Mouse (Mus musculus) stomach, embryonic 15.5 days (tissue): ENCODE measurements at regions not wholly inside any gene's neighbourhood (a gene's known extent, or its start where the extent isn't known, plus 50 kb on each side); places are given as distances from the start of the nearest gene placed in this dataset.

Source experiments
- ATAC-seq: fragments of 200-750 bp; cut with Nextera tagmentation; 2 replicates; pipeline ENCODE4 v1.8.0; 2017; ENCODE audit warnings: low read depth, moderate number of reproducible peaks, moderate TSS enrichment; ENCODE audit not compliant: insufficient read depth, low FRiP score
- H3K27ac ChIP-seq: fragments of 300-500 bp; sonication (generic); 2 replicates; pipeline ENCODE4 v1.5.1; 2015; ENCODE audit warnings: mild to moderate bottlenecking, inconsistent platforms
- H3K27me3 ChIP-seq: fragments of 300-500 bp; sonication (generic); replicated peaks from 2 replicates; pipeline ENCODE4 v1.6.1; 2015; ENCODE audit warnings: inconsistent platforms
- H3K36me3 ChIP-seq: fragments of 300-500 bp; sonication (generic); 2 replicates; pipeline ENCODE4 v1.6.1; 2015; ENCODE audit warnings: inconsistent platforms
- H3K4me1 ChIP-seq: fragments of 300-500 bp; sonication (generic); 2 replicates; pipeline ENCODE4 v1.6.1; 2015; ENCODE audit warnings: inconsistent platforms
- H3K4me2 ChIP-seq: fragments of 300-500 bp; sonication (generic); 2 replicates; pipeline ENCODE4 v1.6.1; 2015; ENCODE audit warnings: mild to moderate bottlenecking, inconsistent platforms
- H3K4me3 ChIP-seq: fragments of 300-500 bp; sonication (generic); replicated peaks from 2 replicates; pipeline ENCODE4 v1.5.1; 2015; ENCODE audit warnings: inconsistent platforms
- H3K9ac ChIP-seq: fragments of 300-500 bp; sonication (generic); 2 replicates; pipeline ENCODE4 v1.6.1; 2015; ENCODE audit warnings: inconsistent platforms
- H3K9me3 ChIP-seq: fragments of 300-500 bp; sonication (generic); 2 replicates; pipeline ENCODE4 v1.6.1; 2016; ENCODE audit warnings: inconsistent platforms
- WGBS: fragments of 180-500 bp; shearing (Covaris S2); methylation state at CpG from one replicate; pipeline ENCODE4 v1.1.7; 2015; 5-methylcytosine and 5-hydroxymethylcytosine counted together

GRCm38 (mm10) chr3:39745947-39746346 is 785.1 kb upstream of the Intu start:
- Histone ChIP-seq H3K27me3 (no peaks in the 10 kb centered on the region), H3K4me3 (no peak overlapping the region), H3K4me2 (no peak overlapping the region), H3K36me3 (no peaks in the 10 kb centered on the region), H3K9ac (no peak overlapping the region), H3K27ac (no peak overlapping the region), H3K9me3 (no peaks in the 10 kb centered on the region), H3K4me1 (no peaks in the 10 kb centered on the region)
- no peak for ATAC-seq
- WGBS: 88% methylated on average over 2 of the region's 2 CpGs

GRCm38 (mm10) chr3:39768981-39769568 is 762.0 kb upstream of the Intu start:
- Histone ChIP-seq H3K36me3 (no peaks in the 10 kb centered on the region), H3K27me3 (no peaks in the 10 kb centered on the region), H3K9ac (no peak overlapping the region), H3K27ac (no peak overlapping the region), H3K4me3 (no peak overlapping the region), H3K4me1 (no peaks in the 10 kb centered on the region), H3K4me2 (no peak overlapping the region), H3K9me3 (no peaks in the 10 kb centered on the region)
- no peak for ATAC-seq
- 46% methylated on average over 6 of the region's 6 CpGs for WGBS

GRCm38 (mm10) chr3:39776278-39777039 is 754.6 kb upstream of the Intu start:
- H3K27ac ChIP-seq: no peak overlapping the region
- no peak overlapping the region for H3K4me2 ChIP-seq
- no peaks in the 10 kb centered on the region for H3K36me3 ChIP-seq
- no peak overlapping the region for H3K4me3 ChIP-seq
- no peaks in the 10 kb centered on the region for H3K27me3 ChIP-seq
- H3K9me3 ChIP-seq: no peaks in the 10 kb centered on the region
- H3K9ac ChIP-seq: no peak overlapping the region
- 0 out of 2 replicates have a peak, but pooled peaks cover 4% of the 10 kb centered on the region for H3K4me1 ChIP-seq
- WGBS: 80% methylated on average over 7 of the region's 7 CpGs
- no peak for ATAC-seq

- Histone ChIP-seq H3K36me3 (no peaks in the 10 kb centered on the region), H3K27me3 (no peaks in the 10 kb centered on the region), H3K4me3 (no peak overlapping the region), H3K4me1 (0 out of 2 replicates have a peak, but pooled peaks cover 4% of the 10 kb centered on the region), H3K9ac (no peak overlapping the region), H3K4me2 (no peak overlapping the region), H3K27ac (no peak overlapping the region), H3K9me3 (no peaks in the 10 kb centered on the region)
- ATAC-seq: no peak
- 48% methylated on average over 6 of the region's 6 CpGs for WGBS
Measured at GRCm38 (mm10) chr3:39779690-39780218, 751.3 kb upstream of the Intu start.

DNA sequence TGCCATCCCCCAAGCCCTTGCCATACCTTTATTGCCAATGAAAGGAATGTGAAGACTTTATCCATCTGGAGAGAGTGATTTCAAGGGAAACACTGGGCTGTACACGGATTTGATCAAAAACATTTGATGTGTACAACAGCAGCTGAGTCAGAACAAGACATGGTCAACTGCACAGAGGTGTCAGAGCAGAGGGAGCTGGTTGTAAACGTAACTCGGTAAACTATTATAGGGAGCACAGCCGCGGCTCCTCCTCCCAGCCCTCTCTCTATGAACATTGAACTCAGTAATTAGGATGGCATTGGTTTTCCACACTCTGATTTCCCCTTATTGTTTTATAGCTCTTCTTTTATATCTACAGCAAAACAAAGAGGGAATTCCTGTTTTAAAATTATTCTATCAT is 750.8 kb upstream of the Intu start:
- Histone ChIP-seq H3K27me3 (no peaks in the 10 kb centered on the region), H3K9ac (no peak overlapping the region), H3K4me2 (no peak overlapping the region), H3K9me3 (no peaks in the 10 kb centered on the region), H3K4me1 (0 out of 2 replicates have a peak, but pooled peaks cover 4% of the 10 kb centered on the region), H3K36me3 (no peaks in the 10 kb centered on the region), H3K27ac (no peak overlapping the region), H3K4me3 (no peak overlapping the region)
- ATAC-seq: no peak
- WGBS: 57% methylated on average over 5 of the region's 5 CpGs

GRCm38 (mm10) chr3:39784901-39785300 is 746.2 kb upstream of the Intu start:
- H3K9me3 ChIP-seq: no peaks in the 10 kb centered on the region
- H3K36me3 ChIP-seq: no peaks in the 10 kb centered on the region
- H3K4me3 ChIP-seq: no peak overlapping the region
- H3K4me1 ChIP-seq: 0 out of 2 replicates have a peak, but pooled peaks cover 2% of the 10 kb centered on the region
- H3K27ac ChIP-seq: no peak overlapping the region
- 91% methylated on average over 2 of the region's 2 CpGs for WGBS
- no peak overlapping the region for H3K9ac ChIP-seq
- no peak for ATAC-seq
- no peak overlapping the region for H3K4me2 ChIP-seq
- no peaks in the 10 kb centered on the region for H3K27me3 ChIP-seq

DNA sequence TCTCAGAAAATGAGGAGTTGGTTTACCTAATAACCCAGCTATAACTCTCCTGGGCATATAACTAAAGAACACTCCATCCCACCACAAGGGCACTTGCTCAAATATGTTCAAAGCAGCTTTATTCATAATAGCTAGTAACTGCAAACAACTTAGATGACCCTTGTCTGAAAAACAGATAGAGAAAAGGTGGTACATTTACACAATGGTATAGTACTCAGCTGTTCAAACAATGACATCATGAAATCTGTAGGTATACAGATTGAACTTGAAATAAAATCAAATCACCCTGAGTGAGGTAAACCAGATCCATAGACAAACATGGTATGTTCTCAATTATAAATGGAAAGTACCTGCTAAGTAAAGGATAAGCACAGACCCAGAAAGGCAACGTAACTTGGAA is 721.5 kb upstream of the Intu start:
- H3K27ac ChIP-seq: no peak overlapping the region

DNA sequence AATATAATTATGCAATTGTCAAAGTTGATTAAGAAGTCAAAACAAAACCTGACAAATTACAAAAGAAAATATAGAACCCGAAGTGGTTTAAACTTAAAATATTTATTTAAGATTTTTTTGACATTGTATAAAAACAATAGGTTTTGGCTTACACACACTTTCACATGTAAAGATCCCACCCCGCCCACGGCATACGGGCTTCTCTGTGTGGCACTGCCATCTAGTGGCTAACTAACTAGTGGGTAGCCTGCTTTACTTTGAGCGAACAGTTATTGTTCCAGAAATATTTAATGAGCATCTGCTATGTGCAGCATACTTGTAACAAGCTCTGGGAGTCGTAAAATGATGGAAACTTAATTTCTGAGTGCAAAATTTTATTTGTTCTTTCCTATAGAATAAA is 716.3 kb upstream of the Intu start:
- Histone ChIP-seq H3K36me3 (no peaks in the 10 kb centered on the region), H3K4me3 (no peak overlapping the region), H3K9ac (no peak overlapping the region), H3K9me3 (no peaks in the 10 kb centered on the region), H3K27me3 (no peaks in the 10 kb centered on the region), H3K27ac (no peak overlapping the region), H3K4me1 (no peaks in the 10 kb centered on the region), H3K4me2 (no peak overlapping the region)
- no peak for ATAC-seq
- WGBS: 18% methylated on average over 6 of the region's 6 CpGs

More for the DNA sequence above, 721.5 kb upstream of the Intu start:
- no peak for ATAC-seq
- Histone ChIP-seq H3K4me2 (no peak overlapping the region), H3K27me3 (no peaks in the 10 kb centered on the region), H3K4me1 (no peaks in the 10 kb centered on the region), H3K36me3 (no peaks in the 10 kb centered on the region), H3K4me3 (no peak overlapping the region), H3K9ac (no peak overlapping the region), H3K9me3 (no peaks in the 10 kb centered on the region)
- 81% methylated on average over 1 of the region's 1 CpGs for WGBS

DNA sequence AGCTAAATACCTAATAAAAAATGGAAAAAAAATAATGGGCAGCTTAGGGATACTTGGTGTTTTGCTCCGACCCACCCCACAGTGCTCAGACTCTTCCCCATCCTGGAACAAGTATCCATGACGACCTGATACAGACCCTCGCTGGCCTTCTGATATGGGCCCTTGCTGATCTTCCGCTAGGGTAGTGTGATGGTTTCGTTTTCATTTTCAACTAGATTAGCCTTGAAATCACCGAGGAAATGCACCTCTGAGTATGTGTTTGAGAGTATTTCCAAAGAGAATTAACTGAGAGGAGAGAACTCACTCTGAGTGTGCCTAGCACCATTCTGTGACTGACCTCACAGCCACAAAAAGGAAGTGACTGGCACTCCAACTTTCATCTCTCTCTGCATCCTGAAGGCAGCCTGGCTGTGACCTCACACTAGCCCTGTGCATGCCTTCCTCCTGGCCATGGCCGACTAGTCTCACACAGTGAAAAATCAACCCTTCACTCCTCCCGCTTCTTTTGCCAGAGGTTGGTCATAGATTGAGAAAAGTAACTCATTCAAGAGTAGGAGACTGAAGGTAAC is 700.5 kb upstream of the Intu start:
- Histone ChIP-seq H3K27me3 (no peaks in the 10 kb centered on the region), H3K36me3 (no peaks in the 10 kb centered on the region), H3K9ac (no peak overlapping the region), H3K27ac (no peak overlapping the region), H3K9me3 (no peaks in the 10 kb centered on the region), H3K4me3 (no peak overlapping the region), H3K4me2 (no peak overlapping the region), H3K4me1 (no peaks in the 10 kb centered on the region)
- ATAC-seq: no peak
- 86% methylated on average over 8 of the region's 8 CpGs for WGBS

DNA sequence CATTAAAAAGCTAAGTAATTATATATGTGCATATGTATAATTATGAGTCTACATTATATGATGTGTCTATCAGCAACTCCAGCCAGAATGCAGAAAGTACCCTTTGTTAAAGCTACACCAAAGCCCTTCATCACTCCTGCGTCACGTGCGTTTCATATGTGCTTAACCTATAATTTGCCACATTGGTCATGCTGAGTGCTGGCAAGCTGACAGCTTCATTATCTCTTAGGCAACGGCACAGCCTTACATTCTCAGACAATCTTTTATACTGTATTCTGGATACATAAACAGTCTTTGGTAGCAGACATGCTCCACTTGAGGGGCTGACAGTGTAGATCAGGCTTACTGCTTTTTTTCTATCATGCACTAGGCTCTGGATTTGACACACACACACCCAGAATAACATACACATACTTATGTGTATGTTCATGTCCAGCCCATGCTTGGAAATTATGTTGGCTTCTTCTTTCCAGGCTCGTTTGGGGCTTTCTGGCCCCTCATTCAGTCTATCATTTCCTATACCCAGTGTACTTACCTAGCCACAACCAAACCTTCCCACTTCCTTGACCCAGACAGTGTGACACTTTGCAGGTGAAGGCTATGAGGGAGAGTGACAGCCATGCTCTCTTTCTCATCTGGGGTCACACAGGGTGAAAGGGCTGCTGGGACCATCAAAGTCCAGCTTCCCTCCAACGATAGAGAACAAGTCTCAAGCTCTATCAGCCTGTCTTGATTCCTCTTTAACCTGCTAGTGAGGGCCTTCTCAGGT is 692.5 kb upstream of the Intu start:
- Histone ChIP-seq H3K27ac (no peak overlapping the region), H3K36me3 (no peaks in the 10 kb centered on the region), H3K4me2 (no peak overlapping the region), H3K9me3 (no peaks in the 10 kb centered on the region), H3K9ac (no peak overlapping the region), H3K27me3 (no peaks in the 10 kb centered on the region), H3K4me1 (no peaks in the 10 kb centered on the region), H3K4me3 (no peak overlapping the region)
- ATAC-seq: no peak
- 60% methylated on average over 6 of the region's 6 CpGs for WGBS

DNA sequence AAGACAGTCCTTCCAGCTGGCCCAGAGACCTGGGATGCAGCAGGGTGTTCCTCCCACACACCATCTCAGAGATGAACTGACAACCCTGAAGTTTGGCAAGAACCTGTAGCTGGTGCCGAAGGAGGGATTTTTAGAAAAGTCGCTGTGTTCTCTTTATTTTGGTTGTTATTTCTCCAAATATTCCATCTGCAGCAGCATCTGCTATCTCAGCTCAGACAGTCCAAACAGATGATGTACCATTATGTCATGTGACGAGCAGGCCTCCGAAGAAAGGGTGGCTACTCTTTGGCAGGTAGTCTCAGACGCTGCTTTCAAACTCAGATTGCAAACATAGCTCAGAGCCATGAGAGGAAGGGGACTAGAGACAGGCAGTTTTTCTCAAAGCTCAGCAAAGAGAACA is 690.1 kb upstream of the Intu start:
- WGBS: 75% methylated on average over 5 of the region's 5 CpGs
- Histone ChIP-seq H3K9me3 (no peaks in the 10 kb centered on the region), H3K9ac (no peak overlapping the region), H3K27ac (no peak overlapping the region), H3K4me2 (no peak overlapping the region), H3K4me3 (no peak overlapping the region), H3K27me3 (no peaks in the 10 kb centered on the region), H3K4me1 (no peaks in the 10 kb centered on the region), H3K36me3 (no peaks in the 10 kb centered on the region)
- no peak for ATAC-seq

GRCm38 (mm10) chr3:39845123-39845522 is 686.0 kb upstream of the Intu start:
- Histone ChIP-seq H3K27ac (no peak overlapping the region), H3K4me3 (no peak overlapping the region), H3K9ac (no peak overlapping the region), H3K27me3 (no peaks in the 10 kb centered on the region), H3K9me3 (no peaks in the 10 kb centered on the region), H3K4me2 (no peak overlapping the region), H3K36me3 (no peaks in the 10 kb centered on the region), H3K4me1 (no peaks in the 10 kb centered on the region)
- no peak for ATAC-seq
- 77% methylated on average over 2 of the region's 2 CpGs for WGBS
